Mouse (Mus musculus) hindbrain, embryonic 14.5 days (tissue): ENCODE measurements at regions not wholly inside any gene's neighbourhood (a gene's known extent, or its start where the extent isn't known, plus 50 kb on each side); places are given as distances from the start of the nearest gene placed in this dataset.
A peak's percentile ranks its signal among the peaks of the same experiment; 100 is the strongest.

Source experiments
- ATAC-seq: fragments of 200-750 bp; cut with Nextera tagmentation; 2 replicates; pipeline ENCODE4 v1.8.0; 2017; ENCODE audit warnings: moderate number of reproducible peaks, mild to moderate bottlenecking, moderate TSS enrichment, moderate library complexity; ENCODE audit not compliant: low FRiP score
- DNase-seq: peaks from one replicate; pipeline ENCODE4 v3.0.0-alpha.2; 2015; ENCODE audit warnings: low spot score
- H3K27ac ChIP-seq: fragments of 300-500 bp; sonication (generic); 2 replicates; pipeline ENCODE4 v1.5.1; 2014; ENCODE audit warnings: mild to moderate bottlenecking, moderate library complexity
- H3K27me3 ChIP-seq: fragments of 300-500 bp; sonication (generic); 2 replicates; pipeline ENCODE4 v1.6.1; 2014; ENCODE audit warnings: mild to moderate bottlenecking, low read length, mixed read lengths; ENCODE audit not compliant: control insufficient read depth, insufficient read depth
- H3K36me3 ChIP-seq: fragments of 300-500 bp; sonication (generic); replicated peaks from 2 replicates; pipeline ENCODE4 v1.6.1; 2014; ENCODE audit not compliant: control insufficient read depth, insufficient read depth
- H3K4me1 ChIP-seq: fragments of 300-500 bp; sonication (generic); replicated peaks from 2 replicates; pipeline ENCODE4 v1.6.1; 2014; ENCODE audit warnings: antibody characterized with exemption, low read length, mixed read lengths; ENCODE audit not compliant: control insufficient read depth, insufficient read depth
- H3K4me2 ChIP-seq: fragments of 300-500 bp; sonication (generic); replicated peaks from 2 replicates; pipeline ENCODE4 v1.6.1; 2014; ENCODE audit warnings: mild to moderate bottlenecking, moderate library complexity
- H3K4me3 ChIP-seq: fragments of 300-500 bp; sonication (generic); replicated peaks from 2 replicates; pipeline ENCODE4 v1.5.1; 2014; ENCODE audit warnings: mild to moderate bottlenecking, low read length
- H3K9ac ChIP-seq: fragments of 300-500 bp; sonication (generic); 2 replicates; pipeline ENCODE4 v1.6.1; 2014
- H3K9me3 ChIP-seq: fragments of 300-500 bp; sonication (generic); 2 replicates; pipeline ENCODE4 v1.6.1; 2016; ENCODE audit warnings: low read length; ENCODE audit not compliant: control insufficient read depth
- WGBS: fragments of 180-500 bp; shearing (Covaris S2); extraction: QIAGEN DNeasy Blood & Tissue Kit; methylation state at CpG from one replicate; pipeline ENCODE4 v1.1.7; 2014; 5-methylcytosine and 5-hydroxymethylcytosine counted together

DNA sequence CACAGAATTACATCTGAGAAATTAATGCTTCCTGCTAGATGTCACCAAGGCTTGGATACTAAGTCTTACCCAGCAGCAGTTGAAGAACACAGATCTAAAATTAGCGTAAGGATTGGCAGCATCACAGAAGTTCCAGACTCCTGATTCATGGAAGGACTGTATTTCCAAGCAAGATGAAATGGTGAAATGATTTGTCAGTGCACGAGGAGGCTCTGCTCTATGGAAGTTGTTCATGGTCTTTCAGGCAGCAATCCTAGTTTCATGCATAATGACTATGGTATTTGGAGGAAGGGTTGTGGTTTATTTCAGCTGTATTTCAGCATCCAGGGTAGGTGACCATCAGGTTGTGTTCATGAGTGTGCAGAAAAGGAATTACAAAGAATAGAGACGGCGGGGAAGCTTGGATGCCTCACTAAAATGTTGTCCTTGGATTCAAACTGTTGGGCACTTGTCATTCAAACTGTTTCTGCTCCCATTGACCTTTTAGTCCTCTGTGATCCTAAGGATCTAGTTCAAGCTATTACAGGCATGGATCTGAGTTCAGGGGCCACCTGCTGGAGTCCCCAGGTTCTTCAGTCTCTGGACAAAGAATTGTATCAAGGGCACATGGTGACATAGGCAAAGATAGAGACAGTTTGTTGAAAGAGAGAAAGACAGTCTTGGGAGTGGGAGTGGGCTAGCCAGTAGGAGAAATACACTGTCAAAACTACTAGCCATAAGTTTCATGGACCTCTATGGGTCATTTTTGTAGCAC, 1411.6 kb upstream of the A1bg start:
- Histone ChIP-seq H3K4me3 (no peak overlapping the region), H3K9me3 (no peaks in the 10 kb centered on the region), H3K27ac (no peak overlapping the region), H3K36me3 (no peaks in the 10 kb centered on the region), H3K27me3 (no peaks in the 10 kb centered on the region), H3K4me2 (no peak overlapping the region), H3K9ac (no peak overlapping the region), H3K4me1 (no peaks in the 10 kb centered on the region)
- DNase-seq (no peak), ATAC-seq (no peak)
- 93% methylated on average over 4 of the region's 4 CpGs for WGBS

DNA sequence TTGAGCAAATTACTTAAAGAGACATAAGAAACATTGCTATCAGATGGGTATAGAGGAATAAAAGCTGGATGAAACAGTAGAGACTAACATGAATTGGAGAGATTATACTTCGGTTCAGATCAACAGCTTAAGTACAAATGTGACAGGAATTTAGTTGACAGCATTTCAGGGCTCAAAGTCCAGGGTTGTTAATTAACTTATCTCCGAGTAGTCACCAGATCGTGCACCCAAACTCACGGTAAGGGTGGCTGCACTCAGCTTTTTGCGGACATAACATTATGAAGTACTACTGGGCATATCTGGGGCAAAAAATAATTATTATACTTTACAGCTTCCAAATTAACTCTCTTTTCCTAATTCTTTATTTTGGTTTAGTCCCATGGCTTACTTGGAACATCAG, 1409.3 kb upstream of the A1bg start:
- Histone ChIP-seq H3K4me3 (no peak overlapping the region), H3K9me3 (no peaks in the 10 kb centered on the region), H3K4me2 (no peak overlapping the region), H3K27ac (no peak overlapping the region), H3K4me1 (0 out of 2 replicates have a peak, but pooled peaks cover 3% of the 10 kb centered on the region), H3K27me3 (no peaks in the 10 kb centered on the region), H3K9ac (no peak overlapping the region), H3K36me3 (no peaks in the 10 kb centered on the region)
- ATAC-seq (no peak), DNase-seq (no peak)
- 90% methylated on average over 5 of the region's 5 CpGs for WGBS

DNA sequence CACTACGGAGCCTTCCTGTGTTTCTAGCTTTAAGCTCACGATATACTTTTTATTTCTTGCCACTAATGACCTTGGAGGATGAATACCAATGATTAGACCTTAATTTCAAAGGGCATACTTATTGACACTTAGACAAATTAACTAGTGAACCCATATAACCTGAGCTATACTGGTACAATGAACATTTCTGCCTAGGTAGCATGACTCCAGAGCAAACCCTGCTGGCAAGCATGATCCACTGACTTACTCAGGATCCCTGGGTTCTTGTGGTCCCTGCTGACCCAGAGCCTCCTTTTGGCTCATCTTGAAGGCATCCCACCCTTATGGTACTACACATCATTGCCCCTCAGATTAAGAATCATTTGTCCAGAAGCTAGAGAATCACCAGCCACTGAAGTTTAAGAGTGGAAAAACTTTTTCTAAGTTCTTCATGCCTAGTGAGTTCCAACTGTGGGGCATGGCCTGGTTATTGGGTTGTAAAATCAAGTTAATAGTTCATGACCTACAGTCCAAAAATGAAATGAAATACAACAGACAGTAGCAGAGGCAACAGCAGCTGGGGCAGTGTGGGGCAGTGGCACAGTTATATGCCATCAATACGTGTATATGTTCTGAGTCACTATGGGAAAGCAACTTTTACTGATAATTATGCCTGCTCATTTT, 1408.5 kb upstream of the A1bg start:
- Histone ChIP-seq H3K27me3 (no peaks in the 10 kb centered on the region), H3K4me3 (no peak overlapping the region), H3K4me1 (0 out of 2 replicates have a peak, but pooled peaks cover 3% of the 10 kb centered on the region), H3K4me2 (no peak overlapping the region), H3K36me3 (no peaks in the 10 kb centered on the region), H3K9ac (no peak overlapping the region), H3K9me3 (no peaks in the 10 kb centered on the region), H3K27ac (no peak overlapping the region)
- DNase-seq (no peak), ATAC-seq (no peak)
- 94% methylated on average over 3 of the region's 3 CpGs for WGBS

- no peak overlapping the region for H3K4me2 ChIP-seq
- 0 out of 2 replicates have a peak, but pooled peaks cover 3% of the 10 kb centered on the region for H3K4me1 ChIP-seq
- DNase-seq (peak; percentile 36), ATAC-seq (no peak)
- no peak overlapping the region for H3K4me3 ChIP-seq
- 16% methylated on average over 3 of the region's 3 CpGs for WGBS
- no peaks in the 10 kb centered on the region for H3K27me3 ChIP-seq
- no peaks in the 10 kb centered on the region for H3K9me3 ChIP-seq
- no peak overlapping the region for H3K27ac ChIP-seq
- no peak overlapping the region for H3K9ac ChIP-seq
- no peaks in the 10 kb centered on the region for H3K36me3 ChIP-seq
Observed at GRCm38 (mm10) chr15:62328920-62329319, 1406.1 kb upstream of the A1bg start.

GRCm38 (mm10) chr15:62328305-62328881, 1405.6 kb upstream of the A1bg start:
- Histone ChIP-seq H3K36me3 (no peaks in the 10 kb centered on the region), H3K4me1 (0 out of 2 replicates have a peak, but pooled peaks cover 3% of the 10 kb centered on the region), H3K9me3 (no peaks in the 10 kb centered on the region), H3K4me2 (no peak overlapping the region), H3K4me3 (no peak overlapping the region), H3K27ac (no peak overlapping the region), H3K9ac (no peak overlapping the region), H3K27me3 (no peaks in the 10 kb centered on the region)
- no peak for ATAC-seq
- no peak for DNase-seq
- whole genome bisulfite sequencing: 56% methylated on average over 9 of the region's 9 CpGs

DNA sequence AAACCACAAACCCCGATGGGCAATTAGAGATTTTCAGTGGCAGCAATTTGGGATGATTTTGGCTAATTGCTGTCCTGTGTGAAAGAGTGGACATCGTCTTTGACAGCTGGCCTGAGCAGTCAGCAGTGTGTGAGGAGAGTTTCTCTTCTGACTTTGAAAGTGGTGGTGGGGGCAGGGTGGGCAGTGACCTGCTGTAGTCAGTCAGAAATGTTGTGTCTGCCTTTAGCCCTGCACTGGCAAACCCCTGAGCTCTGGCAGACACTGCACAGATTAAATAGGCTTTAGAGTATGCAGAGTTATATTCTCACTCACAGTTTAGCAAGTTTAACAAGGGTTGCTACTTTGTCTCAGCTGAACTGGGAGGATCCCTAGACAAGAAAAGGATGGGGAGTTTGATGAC, 1404.7 kb upstream of the A1bg start:
- H3K9ac ChIP-seq: no peak overlapping the region
- no peak for ATAC-seq
- H3K27me3 ChIP-seq: no peaks in the 10 kb centered on the region
- DNase-seq: no peak
- no peaks in the 10 kb centered on the region for H3K9me3 ChIP-seq
- no peak overlapping the region for H3K4me2 ChIP-seq
- whole genome bisulfite sequencing: 74% methylated on average over 2 of the region's 2 CpGs
- H3K27ac ChIP-seq: no peak overlapping the region
- no peaks in the 10 kb centered on the region for H3K36me3 ChIP-seq
- H3K4me1 ChIP-seq: 0 out of 2 replicates have a peak, but pooled peaks cover 3% of the 10 kb centered on the region
- no peak overlapping the region for H3K4me3 ChIP-seq

- ATAC-seq (no peak), DNase-seq (no peak)
- Histone ChIP-seq H3K9me3 (no peaks in the 10 kb centered on the region), H3K4me3 (no peak overlapping the region), H3K4me2 (no peak overlapping the region), H3K9ac (no peak overlapping the region), H3K36me3 (no peaks in the 10 kb centered on the region), H3K4me1 (0 out of 2 replicates have a peak, but pooled peaks cover 3% of the 10 kb centered on the region), H3K27me3 (no peaks in the 10 kb centered on the region), H3K27ac (no peak overlapping the region)
- 92% methylated on average over 4 of the region's 4 CpGs for WGBS
Observed at GRCm38 (mm10) chr15:62326524-62326923, 1403.7 kb upstream of the A1bg start.

GRCm38 (mm10) chr15:62325451-62326290, 1402.9 kb upstream of the A1bg start:
- 70% methylated on average over 1 of the region's 1 CpGs for WGBS
- ATAC-seq: no peak

GRCm38 (mm10) chr15:62320966-62321365, 1398.2 kb upstream of the A1bg start:
- no peaks in the 10 kb centered on the region for H3K4me1 ChIP-seq
- H3K4me3 ChIP-seq: no peak overlapping the region
- no peaks in the 10 kb centered on the region for H3K9me3 ChIP-seq
- H3K9ac ChIP-seq: no peak overlapping the region
- H3K27me3 ChIP-seq: no peaks in the 10 kb centered on the region
- WGBS: 68% methylated on average over 5 of the region's 5 CpGs
- DNase-seq (no peak), ATAC-seq (no peak)
- no peak overlapping the region for H3K4me2 ChIP-seq
- no peak overlapping the region for H3K27ac ChIP-seq
- H3K36me3 ChIP-seq: no peaks in the 10 kb centered on the region

More at GRCm38 (mm10) chr15:62325451-62326290, 1402.9 kb upstream of the A1bg start:
- no peak overlapping the region for H3K27ac ChIP-seq
- no peak overlapping the region for H3K4me3 ChIP-seq
- no peaks in the 10 kb centered on the region for H3K27me3 ChIP-seq
- no peaks in the 10 kb centered on the region for H3K36me3 ChIP-seq
- no peak for DNase-seq
- H3K4me1 ChIP-seq: 0 out of 2 replicates have a peak, but pooled peaks cover 3% of the 10 kb centered on the region
- no peak overlapping the region for H3K4me2 ChIP-seq
- no peaks in the 10 kb centered on the region for H3K9me3 ChIP-seq
- H3K9ac ChIP-seq: no peak overlapping the region
